Mouse (Mus musculus): ENCODE results near the gene Rbm8a.

DNA sequence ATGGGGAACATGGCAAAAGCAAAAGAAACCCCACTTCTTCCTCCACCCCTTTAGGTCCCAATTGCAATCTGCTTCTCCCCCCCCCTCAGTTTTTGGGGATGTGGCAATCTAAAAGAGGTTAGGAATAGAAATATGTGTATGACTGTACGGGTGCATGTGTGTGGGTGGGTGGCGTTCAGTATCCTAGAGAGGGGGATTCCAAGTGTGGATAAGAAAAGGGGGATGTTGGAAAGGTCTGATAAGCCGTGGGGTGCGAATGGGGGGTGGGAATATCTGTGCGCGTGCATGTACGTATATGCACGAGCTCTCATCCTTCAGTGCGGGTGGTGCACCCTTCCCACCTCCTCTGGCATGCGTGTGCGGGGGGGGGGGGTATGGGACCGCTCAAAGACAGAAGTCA is 32.9 kb upstream of the Rbm8a start:
- TF ChIP-seq POLR2A (IDR thresholded peaks at IDR 0.05; ENCODE audit: low read depth, low read length): no peak
- TF ChIP-seq CTCF (IDR thresholded peaks at IDR 0.05; ENCODE audit: borderline replicate concordance, insufficient read depth, low read length): no peak
